Mouse (Mus musculus) heart, embryonic 10.5 days (tissue): ENCODE measurements at regions not wholly inside any gene's neighbourhood (a gene's known extent, or its start where the extent isn't known, plus 50 kb on each side); places are given as distances from the start of the nearest gene placed in this dataset.

Experiments used
- DNase-seq: peaks from one replicate; pipeline ENCODE4 v3.0.0-alpha.2; 2017; ENCODE audit warnings: low spot score
- H3K27ac ChIP-seq: fragments of 300-500 bp; sonication (generic); 2 replicates; pipeline ENCODE4 v1.5.1; 2016; ENCODE audit warnings: mild to moderate bottlenecking
- H3K27me3 ChIP-seq: fragments of 300-500 bp; sonication (generic); 2 replicates; pipeline ENCODE4 v1.6.1; 2016; ENCODE audit warnings: mild to moderate bottlenecking; ENCODE audit not compliant: poor library complexity, insufficient read depth, severe bottlenecking
- H3K36me3 ChIP-seq: fragments of 300-500 bp; sonication (generic); 2 replicates; pipeline ENCODE4 v1.6.1; 2016; ENCODE audit warnings: mild to moderate bottlenecking, moderate library complexity
- H3K4me1 ChIP-seq: fragments of 300-500 bp; sonication (generic); 2 replicates; pipeline ENCODE4 v1.6.1; 2016; ENCODE audit warnings: mild to moderate bottlenecking
- H3K4me3 ChIP-seq: fragments of 300-500 bp; sonication (generic); 2 replicates; pipeline ENCODE4 v1.5.1; 2016; ENCODE audit warnings: mild to moderate bottlenecking, moderate library complexity
- H3K9me3 ChIP-seq: fragments of 300-500 bp; sonication (generic); 2 replicates; pipeline ENCODE4 v1.6.1; 2016; ENCODE audit warnings: mild to moderate bottlenecking, moderate library complexity
- WGBS: fragments of 180-500 bp; shearing (Covaris S2); methylation state at CpG from one replicate; pipeline ENCODE4 v1.1.7; 2016; 5-methylcytosine and 5-hydroxymethylcytosine counted together

DNA sequence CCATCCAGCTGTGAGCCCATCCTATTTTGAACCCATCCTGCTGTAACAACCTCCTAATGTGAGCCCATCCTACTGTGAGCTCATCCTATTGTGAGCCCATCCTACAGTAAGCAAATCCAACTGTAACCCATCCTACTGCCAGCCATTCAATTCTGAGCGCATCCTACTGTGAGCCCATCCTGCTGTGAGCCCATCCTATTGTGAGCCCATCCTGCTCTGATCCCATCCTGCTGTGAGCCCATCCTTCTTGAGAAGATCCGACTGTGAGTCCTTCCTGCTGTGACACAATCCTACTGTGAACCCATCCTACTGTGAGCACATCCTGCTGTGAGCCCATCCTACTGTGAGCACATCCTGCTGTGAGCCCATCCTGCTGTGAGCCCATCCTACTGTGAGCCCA lies 175.5 kb upstream of the Rybp start:
- Histone ChIP-seq H3K4me1 (no peaks in the 10 kb centered on the region), H3K36me3 (no peaks in the 10 kb centered on the region), H3K27me3 (peaks cover 7% of the 10 kb centered on the region; the same call in 1 of the 2 replicates), H3K9me3 (peaks cover 31% of the 10 kb centered on the region; the same call in 1 of the 2 replicates), H3K4me3 (no peak overlapping the region), H3K27ac (no peak overlapping the region)
- 77% methylated on average over 2 of the region's 2 CpGs for WGBS
- no peak for DNase-seq

GRCm38 (mm10) chr6:100453401-100453800 lies 166.1 kb upstream of the Rybp start:
- Histone ChIP-seq H3K27ac (no peak overlapping the region), H3K4me1 (peaks cover 11% of the 10 kb centered on the region), H3K4me3 (no peak overlapping the region), H3K9me3 (0 out of 2 replicates have a peak, but pooled peaks cover 7% of the 10 kb centered on the region), H3K36me3 (no peaks in the 10 kb centered on the region), H3K27me3 (peaks cover 5% of the 10 kb centered on the region; the same call in 1 of the 2 replicates)
- WGBS = 72% methylated on average over 3 of the region's 3 CpGs
- DNase-seq = no peak

DNA sequence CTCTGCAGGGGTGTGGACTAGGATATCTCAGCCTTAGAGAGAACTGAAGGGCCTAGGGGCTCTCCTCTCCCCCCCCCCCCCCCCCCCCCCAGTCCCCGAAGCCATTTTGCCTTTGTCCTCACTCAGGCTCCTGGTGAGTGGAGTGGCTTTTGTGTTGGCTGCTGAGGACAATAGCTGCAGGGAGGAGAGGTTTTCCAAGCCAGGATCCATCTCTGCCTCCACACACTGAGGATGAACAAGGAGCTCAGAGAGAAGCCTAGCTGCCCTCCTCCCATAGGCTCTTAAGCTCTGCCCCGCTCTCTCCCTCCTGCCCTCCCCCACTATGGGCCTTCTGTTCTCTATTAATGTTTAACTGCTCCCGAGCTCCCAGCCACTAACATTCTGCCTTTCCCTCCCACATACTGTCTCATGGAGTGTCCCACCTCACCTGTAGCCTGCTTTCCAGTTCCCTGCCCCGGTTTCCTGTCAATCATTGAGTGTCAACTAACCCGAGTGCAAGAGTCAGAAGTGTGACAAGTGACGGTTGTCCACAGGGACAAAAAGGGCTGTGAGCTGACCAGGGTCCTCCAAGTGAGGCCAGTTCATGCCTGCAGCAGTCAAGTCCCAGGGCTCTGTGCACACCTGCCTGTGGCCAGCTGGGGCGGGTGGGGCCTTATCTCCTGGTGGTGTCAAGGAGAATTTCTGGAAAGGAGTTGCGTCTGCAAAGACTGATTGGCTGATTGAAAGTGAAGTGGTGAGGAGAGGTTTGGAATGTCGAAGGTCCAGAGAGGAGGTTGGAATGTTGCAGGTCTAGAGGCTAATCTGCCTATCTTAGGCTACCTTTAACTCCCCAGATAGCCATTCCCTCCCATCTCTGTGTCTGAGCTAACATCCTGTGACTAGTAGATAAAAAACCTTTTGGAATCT lies 165.1 kb upstream of the Rybp start:
- 46% methylated on average over 9 of the region's 9 CpGs for WGBS
- Histone ChIP-seq H3K4me3 (no peak overlapping the region), H3K27ac (no peak overlapping the region; the same call in 1 of the 2 replicates), H3K9me3 (0 out of 2 replicates have a peak, but pooled peaks cover 6% of the 10 kb centered on the region), H3K4me1 (peaks cover 17% of the 10 kb centered on the region), H3K36me3 (no peaks in the 10 kb centered on the region), H3K27me3 (peaks cover 5% of the 10 kb centered on the region; the same call in 1 of the 2 replicates)
- DNase-seq = no peak

GRCm38 (mm10) chr6:100450108-100450507 lies 162.8 kb upstream of the Rybp start:
- Histone ChIP-seq H3K27me3 (peaks cover 5% of the 10 kb centered on the region; the same call in 1 of the 2 replicates), H3K27ac (no peak overlapping the region), H3K36me3 (no peaks in the 10 kb centered on the region), H3K9me3 (0 out of 2 replicates have a peak, but pooled peaks cover 6% of the 10 kb centered on the region), H3K4me1 (peaks cover 29% of the 10 kb centered on the region), H3K4me3 (no peak overlapping the region)
- no peak for DNase-seq
- WGBS = 85% methylated on average over 6 of the region's 6 CpGs

GRCm38 (mm10) chr6:100449087-100449486 lies 161.8 kb upstream of the Rybp start:
- H3K36me3 ChIP-seq = no peaks in the 10 kb centered on the region
- H3K4me1 ChIP-seq = peaks cover 29% of the 10 kb centered on the region
- 94% methylated on average over 4 of the region's 4 CpGs for WGBS
- no peak for DNase-seq
- no peak overlapping the region for H3K4me3 ChIP-seq
- H3K27me3 ChIP-seq = peaks cover 2% of the 10 kb centered on the region; the same call in 1 of the 2 replicates
- 0 out of 2 replicates have a peak, but pooled peaks cover 6% of the 10 kb centered on the region for H3K9me3 ChIP-seq
- H3K27ac ChIP-seq = no peak overlapping the region

DNA sequence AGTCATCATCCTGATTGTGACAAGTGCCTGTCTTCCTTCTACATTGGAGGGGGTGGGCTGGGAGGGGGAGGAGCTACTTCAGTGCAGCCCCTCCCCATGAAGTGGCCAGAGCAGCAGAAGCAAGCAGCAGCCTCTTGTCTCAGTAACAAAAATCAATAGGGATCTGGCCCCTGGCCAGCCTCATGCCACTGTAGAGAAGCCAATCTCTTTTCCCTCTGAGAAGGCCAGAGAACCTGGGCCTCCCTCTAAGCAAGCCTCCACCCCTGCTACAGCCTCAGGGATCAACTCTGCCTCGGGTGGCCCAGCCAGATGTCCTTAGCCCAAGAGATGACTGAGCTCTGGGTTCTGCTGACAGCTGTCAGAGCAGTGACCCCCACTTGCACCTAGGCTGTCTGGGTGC lies 159.9 kb upstream of the Rybp start:
- peak overlapping the region; percentile 22; the same call in 1 of the 2 replicates for H3K27ac ChIP-seq
- H3K4me1 ChIP-seq = peaks cover 25% of the 10 kb centered on the region
- peaks cover 12% of the 10 kb centered on the region for H3K27me3 ChIP-seq
- no peak overlapping the region for H3K4me3 ChIP-seq
- no peaks in the 10 kb centered on the region for H3K36me3 ChIP-seq
- 20% methylated on average over 1 of the region's 1 CpGs for WGBS
- no peak for DNase-seq
- 0 out of 2 replicates have a peak, but pooled peaks cover 6% of the 10 kb centered on the region for H3K9me3 ChIP-seq

DNA sequence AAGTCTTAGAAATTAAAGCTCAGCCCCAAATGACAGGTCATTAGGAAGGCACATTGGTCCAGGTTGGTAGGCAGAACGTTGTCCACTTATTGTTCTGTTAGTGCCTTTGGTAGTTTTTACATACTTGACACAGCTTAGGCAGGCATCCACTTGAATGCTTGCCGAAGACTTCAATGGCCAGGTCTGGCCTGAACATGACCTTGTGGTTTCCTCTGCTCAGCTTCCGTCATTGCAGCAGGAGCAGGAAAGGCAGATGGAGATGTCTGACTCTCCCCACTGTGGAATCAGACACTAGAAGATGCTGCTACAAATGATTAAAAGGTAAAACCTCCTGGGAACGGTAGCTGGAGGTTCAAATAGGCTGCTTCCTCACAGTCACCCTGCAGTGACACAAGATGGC lies 159.5 kb upstream of the Rybp start:
- Histone ChIP-seq H3K4me3 (no peak overlapping the region), H3K36me3 (no peaks in the 10 kb centered on the region), H3K4me1 (peaks cover 21% of the 10 kb centered on the region), H3K27ac (no peak overlapping the region), H3K27me3 (peaks cover 16% of the 10 kb centered on the region), H3K9me3 (0 out of 2 replicates have a peak, but pooled peaks cover 6% of the 10 kb centered on the region)
- 58% methylated on average over 4 of the region's 4 CpGs for WGBS
- no peak for DNase-seq

- Histone ChIP-seq H3K27me3 (peaks cover 79% of the 10 kb centered on the region), H3K4me1 (peaks cover 25% of the 10 kb centered on the region)
- 4% methylated on average over 8 of the region's 8 CpGs for WGBS
Measured at GRCm38 (mm10) chr6:100439071-100439737, 151.9 kb upstream of the Rybp start.

DNA sequence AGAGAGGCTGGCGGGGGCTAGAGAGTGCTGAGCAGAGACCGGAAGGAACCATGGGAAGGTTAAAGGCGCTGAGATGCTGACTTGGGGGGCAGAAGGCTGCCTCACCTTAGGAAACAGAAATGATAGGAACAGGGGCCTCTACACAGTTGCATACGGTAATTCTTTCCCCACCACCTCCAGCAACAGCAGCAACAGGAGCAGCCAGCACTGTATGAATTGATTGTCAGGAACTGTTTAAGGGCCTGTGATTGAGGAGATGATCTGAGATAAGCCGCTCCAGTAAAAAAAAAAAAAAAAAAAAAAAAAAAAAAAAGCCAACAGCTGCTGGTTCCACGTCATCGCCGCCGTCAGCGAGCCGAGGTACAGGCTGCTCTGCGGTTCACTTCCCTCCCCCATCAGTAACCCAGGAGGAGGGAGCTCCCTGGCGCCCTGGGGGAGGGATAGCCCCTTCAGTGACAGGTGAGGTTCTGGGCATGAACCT lies 151.3 kb upstream of the Rybp start:
- H3K27me3 ChIP-seq = peaks cover 83% of the 10 kb centered on the region
- H3K4me1 ChIP-seq = peaks cover 27% of the 10 kb centered on the region
- H3K36me3 ChIP-seq = no peaks in the 10 kb centered on the region
- H3K4me3 ChIP-seq = peak overlapping the region; percentile 54
- no peaks in the 10 kb centered on the region for H3K9me3 ChIP-seq
- no peak for DNase-seq
- peak overlapping the region; percentile 59 for H3K27ac ChIP-seq
- under 1% methylated on average over 13 of the region's 13 CpGs for WGBS

More at GRCm38 (mm10) chr6:100439071-100439737, 151.9 kb upstream of the Rybp start:
- Histone ChIP-seq H3K36me3 (no peaks in the 10 kb centered on the region), H3K27ac (peak overlapping the region; percentile 59), H3K9me3 (no peaks in the 10 kb centered on the region), H3K4me3 (peak overlapping the region; percentile 54)
- no peak for DNase-seq

- Histone ChIP-seq H3K4me1 (peaks cover 33% of the 10 kb centered on the region), H3K9me3 (no peaks in the 10 kb centered on the region), H3K27me3 (peaks cover 83% of the 10 kb centered on the region), H3K4me3 (peak overlapping the region; percentile 54), H3K27ac (peak overlapping the region; percentile 36; the same call in 1 of the 2 replicates), H3K36me3 (no peaks in the 10 kb centered on the region)
- no peak for DNase-seq
- WGBS = 23% methylated on average over 5 of the region's 5 CpGs
Measured at GRCm38 (mm10) chr6:100437980-100438379, 150.7 kb upstream of the Rybp start.

GRCm38 (mm10) chr6:100436507-100436906 lies 149.2 kb upstream of the Rybp start:
- Histone ChIP-seq H3K4me3 (no peak overlapping the region), H3K9me3 (no peaks in the 10 kb centered on the region), H3K4me1 (peaks cover 46% of the 10 kb centered on the region), H3K36me3 (no peaks in the 10 kb centered on the region), H3K27ac (no peak overlapping the region), H3K27me3 (peaks cover 70% of the 10 kb centered on the region)
- DNase-seq = no peak
- 41% methylated on average over 2 of the region's 2 CpGs for WGBS

DNA sequence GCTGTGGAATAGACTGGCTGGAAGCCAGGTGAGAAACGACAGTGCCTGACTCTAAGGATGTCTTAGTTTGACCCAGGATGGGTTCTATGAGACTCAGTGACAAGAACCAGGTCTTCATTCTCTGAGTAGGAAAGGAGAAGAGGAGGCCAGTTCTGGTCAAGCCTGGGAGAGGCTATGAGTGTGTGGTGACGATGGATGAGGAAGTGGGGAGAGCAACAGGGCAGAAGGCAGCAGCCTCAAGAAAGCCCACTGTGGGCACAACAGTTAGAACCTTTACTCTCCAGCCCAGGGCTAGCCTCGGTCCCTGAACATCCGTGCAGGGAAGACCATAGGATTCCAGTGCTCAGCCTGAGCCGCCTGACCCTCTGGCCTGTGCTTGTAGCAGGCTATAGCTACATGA lies 147.9 kb upstream of the Rybp start:
- WGBS = 64% methylated on average over 5 of the region's 5 CpGs
- H3K4me1 ChIP-seq = peaks cover 54% of the 10 kb centered on the region
- no peaks in the 10 kb centered on the region for H3K9me3 ChIP-seq
- H3K4me3 ChIP-seq = no peak overlapping the region
- DNase-seq = no peak
- 0 out of 2 replicates have a peak overlapping the region, but pooled peaks have one; percentile 7 for H3K27ac ChIP-seq
- H3K36me3 ChIP-seq = no peaks in the 10 kb centered on the region
- H3K27me3 ChIP-seq = peaks cover 69% of the 10 kb centered on the region

- peaks cover 71% of the 10 kb centered on the region for H3K27me3 ChIP-seq
- peaks cover 45% of the 10 kb centered on the region for H3K4me1 ChIP-seq
- no peaks in the 10 kb centered on the region for H3K9me3 ChIP-seq
- H3K36me3 ChIP-seq = no peaks in the 10 kb centered on the region
- no peak for DNase-seq
- 59% methylated on average over 9 of the region's 9 CpGs for WGBS
- H3K27ac ChIP-seq = peak overlapping the region; percentile 49; the same call in 1 of the 2 replicates
- H3K4me3 ChIP-seq = no peak overlapping the region
Measured at GRCm38 (mm10) chr6:100433534-100433867, 146.2 kb upstream of the Rybp start.
